Mouse (Mus musculus) heart, embryonic 14.5 days (tissue): ENCODE results near the gene Adipor2. TPM values are rescaled to one million over a fixed set of nuclear protein-coding genes. Genes with fewer than 3 reads are reported as not detected.
A peak's percentile ranks its signal among the peaks of the same experiment; 100 is the strongest.

Source experiments
- ATAC-seq: fragments of 200-750 bp; cut with Nextera tagmentation; 2 replicates; pipeline ENCODE4 v1.8.0; 2017; ENCODE audit warnings: low read depth, moderate TSS enrichment; ENCODE audit not compliant: insufficient number of reproducible peaks, insufficient read depth, low FRiP score
- H3K27ac ChIP-seq, 2 experiments: fragments of 200-500 bp in 1 of 2; fragments of 300-500 bp in 1 of 2; sonication (generic) in 1 of 2; replicated peaks in 1 of 2; 2 replicates each; pipeline ENCODE4 v1.5.1; 2012 to 2014; ENCODE audit warnings: low read depth in 2 of 2, low read length in 2 of 2, control low read depth in 1 of 2, mild to moderate bottlenecking in 1 of 2, mixed read lengths in 1 of 2; ENCODE audit not compliant: control insufficient read depth in 1 of 2, insufficient read depth in 1 of 2
- H3K27me3 ChIP-seq: fragments of 300-500 bp; sonication (generic); 2 replicates; pipeline ENCODE4 v1.6.1; 2014; ENCODE audit warnings: mild to moderate bottlenecking, low read length, control low read depth; ENCODE audit not compliant: control insufficient read depth, insufficient read depth
- H3K36me3 ChIP-seq: fragments of 300-500 bp; sonication (generic); 2 replicates; pipeline ENCODE4 v1.6.1; 2014; ENCODE audit warnings: mild to moderate bottlenecking, control low read depth, low read length, mixed read lengths; ENCODE audit not compliant: control insufficient read depth, insufficient read depth
- H3K4me1 ChIP-seq, 2 experiments: fragments of 200-500 bp in 1 of 2; fragments of 300-500 bp in 1 of 2; sonication (generic) in 1 of 2; 2 replicates each; pipeline ENCODE4 v1.6.1; 2012 to 2014; ENCODE audit warnings: low read length in 2 of 2, control low read depth in 1 of 2, mixed read lengths in 1 of 2; ENCODE audit not compliant: control insufficient read depth in 2 of 2, insufficient read depth in 2 of 2
- H3K4me2 ChIP-seq: fragments of 300-500 bp; sonication (generic); 2 replicates; pipeline ENCODE4 v1.6.1; 2014; ENCODE audit warnings: mild to moderate bottlenecking, low read length
- H3K4me3 ChIP-seq, 2 experiments: fragments of 200-500 bp in 1 of 2; fragments of 300-500 bp in 1 of 2; sonication (generic) in 1 of 2; 2 replicates each; pipeline ENCODE4 v1.5.1; 2012 to 2014; ENCODE audit warnings: low read length in 2 of 2, mild to moderate bottlenecking in 2 of 2, control low read depth in 1 of 2, low read depth in 1 of 2, moderate library complexity in 1 of 2; ENCODE audit not compliant: control insufficient read depth in 1 of 2, insufficient read depth in 1 of 2
- H3K9ac ChIP-seq: fragments of 300-500 bp; sonication (generic); 2 replicates; pipeline ENCODE4 v1.6.1; 2014; ENCODE audit warnings: mild to moderate bottlenecking, low read length
- H3K9me3 ChIP-seq: fragments of 300-500 bp; sonication (generic); 2 replicates; pipeline ENCODE4 v1.6.1; 2016; ENCODE audit warnings: low read length, control low read depth; ENCODE audit not compliant: control insufficient read depth
- WGBS: fragments of 180-500 bp; shearing (Covaris S2); extraction: QIAGEN DNeasy Blood & Tissue Kit; methylation state at CpG from one replicate; pipeline ENCODE4 v1.1.7; 2014; 5-methylcytosine and 5-hydroxymethylcytosine counted together
- polyA plus RNA-seq: library from polyadenylated mRNA; unstranded; fragments of >200 nt; fragmentation: Nextera tagmentation; extraction: Ambion mirVana; gene quantifications from 2 replicates; pipeline ENCODE4 v1.2.1, GENCODE M21; 2014

Gene Adipor2
- polyA plus RNA-seq, 1 experiment from 2014 or later = 27.1 TPM

DNA sequence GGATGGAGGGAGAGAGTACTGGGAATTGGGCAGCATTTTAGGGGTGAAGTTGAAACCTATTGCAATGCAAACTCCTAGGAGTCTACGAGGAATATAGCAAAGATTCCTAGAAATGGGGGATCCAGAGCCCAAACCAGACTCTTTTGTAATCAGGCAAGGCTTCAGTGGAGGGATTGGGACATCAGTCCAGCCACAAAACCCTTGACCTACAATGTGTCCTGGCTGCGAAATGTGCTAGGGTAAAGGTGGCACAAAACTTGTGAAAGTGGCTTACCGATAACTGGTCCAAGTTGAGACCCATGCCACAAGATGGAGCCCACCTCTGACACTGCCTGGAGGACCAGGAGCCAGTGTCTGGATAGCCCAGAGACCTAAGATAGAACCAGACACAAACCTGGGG is 18.1 kb downstream of the Adipor2 start:
- WGBS = 94% methylated on average over 3 of the region's 3 CpGs
- Histone ChIP-seq H3K4me1 (peaks cover 2 to 6% of the 10 kb centered on the region in 2 experiments; a peak in 2 of 4 replicates), H3K27me3 (no peaks in the 10 kb centered on the region), H3K36me3 (no peaks in the 10 kb centered on the region), H3K27ac (no peak overlapping the region), H3K9ac (no peak overlapping the region), H3K4me2 (no peak overlapping the region), H3K4me3 (no peak overlapping the region), H3K9me3 (no peaks in the 10 kb centered on the region)
- ATAC-seq = no peak

GRCm38 (mm10) chr6:119396309-119396634 is 21.2 kb downstream of the Adipor2 start:
- Histone ChIP-seq H3K27me3 (no peaks in the 10 kb centered on the region), H3K9ac (peak overlapping the region; percentile 2; the same call in 1 of the 2 replicates), H3K4me1 (peaks cover 2 to 6% of the 10 kb centered on the region in 2 experiments; a peak in 2 of 4 replicates), H3K9me3 (no peaks in the 10 kb centered on the region), H3K4me3 (no peak overlapping the region), H3K36me3 (no peaks in the 10 kb centered on the region), H3K27ac (peak overlapping the region; percentile 41 to 44; a peak in 3 of 4 replicates), H3K4me2 (no peak overlapping the region)
- WGBS = 17% methylated on average over 5 of the region's 5 CpGs
- ATAC-seq = peak; percentile 77

GRCm38 (mm10) chr6:119395421-119396308 is 21.8 kb downstream of the Adipor2 start:
- ATAC-seq = no peak
- H3K36me3 ChIP-seq = no peaks in the 10 kb centered on the region
- H3K4me1 ChIP-seq = peaks cover 2 to 6% of the 10 kb centered on the region in 2 experiments; a peak in 2 of 4 replicates
- WGBS = 79% methylated on average over 14 of the region's 14 CpGs
- H3K4me2 ChIP-seq = no peak overlapping the region
- no peaks in the 10 kb centered on the region for H3K9me3 ChIP-seq
- H3K27me3 ChIP-seq = no peaks in the 10 kb centered on the region
- peak overlapping the region in 1 of 2 experiments; percentile 41; a peak in 2 of 4 replicates for H3K27ac ChIP-seq
- H3K9ac ChIP-seq = no peak overlapping the region
- no peak overlapping the region for H3K4me3 ChIP-seq

- H3K4me3 ChIP-seq = no peak overlapping the region
- H3K9me3 ChIP-seq = no peaks in the 10 kb centered on the region
- H3K27me3 ChIP-seq = no peaks in the 10 kb centered on the region
- no peak overlapping the region for H3K27ac ChIP-seq
- H3K4me2 ChIP-seq = no peak overlapping the region
- H3K36me3 ChIP-seq = no peaks in the 10 kb centered on the region
- H3K9ac ChIP-seq = no peak overlapping the region
- no peak for ATAC-seq
- WGBS = 72% methylated on average over 9 of the region's 9 CpGs
- peaks cover 4 to 6% of the 10 kb centered on the region in 2 experiments; a peak in 3 of 4 replicates for H3K4me1 ChIP-seq
These were observed 24.7 kb downstream of the Adipor2 start for GRCm38 (mm10) chr6:119392836-119393235.

DNA sequence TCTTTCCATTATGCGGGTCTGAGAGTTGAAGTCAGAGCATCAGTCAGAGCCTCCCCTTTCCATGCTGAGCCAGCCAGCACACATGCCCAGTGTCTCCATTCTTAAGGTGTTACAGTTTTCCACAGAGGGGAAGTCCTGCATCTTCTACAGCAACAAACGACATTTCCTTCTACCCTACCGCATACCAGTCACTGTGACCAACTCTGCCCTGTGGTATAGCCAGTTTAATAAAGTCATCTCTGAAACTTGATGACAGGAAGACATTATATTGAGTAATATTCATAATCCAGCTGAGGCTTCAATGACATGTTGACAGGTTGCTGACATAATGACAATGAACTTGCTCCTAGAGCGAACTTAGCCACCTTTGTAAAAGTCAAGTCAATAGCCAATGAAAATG is 26.8 kb downstream of the Adipor2 start:
- Histone ChIP-seq H3K9me3 (no peaks in the 10 kb centered on the region), H3K9ac (no peak overlapping the region), H3K4me3 (no peak overlapping the region), H3K36me3 (no peaks in the 10 kb centered on the region), H3K4me1 (peaks cover 3 to 5% of the 10 kb centered on the region in 2 experiments; a peak in 3 of 4 replicates), H3K27me3 (no peaks in the 10 kb centered on the region), H3K27ac (no peak overlapping the region), H3K4me2 (no peak overlapping the region)
- WGBS = 83% methylated on average over 4 of the region's 4 CpGs
- ATAC-seq = no peak

GRCm38 (mm10) chr6:119389089-119389488 is 28.4 kb downstream of the Adipor2 start:
- peak overlapping the region; percentile 64 to 84 for H3K4me3 ChIP-seq
- peaks cover 3 to 5% of the 10 kb centered on the region in 2 experiments; a peak in 3 of 4 replicates for H3K4me1 ChIP-seq
- no peaks in the 10 kb centered on the region for H3K27me3 ChIP-seq
- peak overlapping the region; percentile 70 for H3K4me2 ChIP-seq
- peak overlapping the region; percentile 40 to 61 for H3K27ac ChIP-seq
- H3K9ac ChIP-seq = peak overlapping the region; percentile 95
- no peak for ATAC-seq
- no peaks in the 10 kb centered on the region for H3K9me3 ChIP-seq
- WGBS = 25% methylated on average over 10 of the region's 10 CpGs
- no peaks in the 10 kb centered on the region for H3K36me3 ChIP-seq

DNA sequence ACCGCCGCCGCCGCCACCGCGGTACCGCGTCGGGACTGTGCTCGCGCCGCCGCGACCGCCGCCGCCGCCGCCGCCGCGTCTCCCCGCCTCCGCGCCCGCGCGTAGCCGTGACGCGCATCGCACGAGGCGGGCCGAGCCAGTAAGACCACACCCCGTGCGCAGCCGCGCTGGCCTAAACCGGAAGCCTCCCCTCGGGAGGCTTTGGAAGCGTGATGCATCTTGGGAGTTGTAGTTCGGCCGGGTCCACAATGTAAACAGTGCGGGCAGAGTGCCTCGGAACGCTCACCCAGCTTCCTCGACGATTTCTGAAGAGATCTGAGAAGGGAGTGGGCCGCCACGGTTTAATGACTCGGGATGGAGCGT is 28.9 kb downstream of the Adipor2 start:
- peaks cover 3 to 5% of the 10 kb centered on the region in 2 experiments; a peak in 3 of 4 replicates for H3K4me1 ChIP-seq
- H3K4me2 ChIP-seq = peak overlapping the region; percentile 70
- WGBS = under 1% methylated on average over 53 of the region's 53 CpGs
- peak; percentile 99 for ATAC-seq
- no peaks in the 10 kb centered on the region for H3K36me3 ChIP-seq
- H3K27me3 ChIP-seq = no peaks in the 10 kb centered on the region
- no peaks in the 10 kb centered on the region for H3K9me3 ChIP-seq
- H3K4me3 ChIP-seq = peak overlapping the region; percentile 84 to 98
- H3K9ac ChIP-seq = peak overlapping the region; percentile 95
- peak overlapping the region; percentile 40 to 92 for H3K27ac ChIP-seq
